Mouse (Mus musculus) fibroblast of lung, adult 2 months (primary cell): ENCODE measurements around the gene Rwdd2b.

Experiments used
- DNase-seq: peaks from one replicate; pipeline ENCODE4 v3.0.0-alpha.2; 2011; ENCODE audit warnings: low read depth

The Rwdd2b gene

GRCm38 (mm10) chr16:87420662-87421061 lies 19.7 kb downstream of the Rwdd2b start:
- DNase-seq: no peak

- DNase-seq: no peak
These were observed 35.4 kb downstream of the Rwdd2b start for GRCm38 (mm10) chr16:87405001-87405400.

DNA sequence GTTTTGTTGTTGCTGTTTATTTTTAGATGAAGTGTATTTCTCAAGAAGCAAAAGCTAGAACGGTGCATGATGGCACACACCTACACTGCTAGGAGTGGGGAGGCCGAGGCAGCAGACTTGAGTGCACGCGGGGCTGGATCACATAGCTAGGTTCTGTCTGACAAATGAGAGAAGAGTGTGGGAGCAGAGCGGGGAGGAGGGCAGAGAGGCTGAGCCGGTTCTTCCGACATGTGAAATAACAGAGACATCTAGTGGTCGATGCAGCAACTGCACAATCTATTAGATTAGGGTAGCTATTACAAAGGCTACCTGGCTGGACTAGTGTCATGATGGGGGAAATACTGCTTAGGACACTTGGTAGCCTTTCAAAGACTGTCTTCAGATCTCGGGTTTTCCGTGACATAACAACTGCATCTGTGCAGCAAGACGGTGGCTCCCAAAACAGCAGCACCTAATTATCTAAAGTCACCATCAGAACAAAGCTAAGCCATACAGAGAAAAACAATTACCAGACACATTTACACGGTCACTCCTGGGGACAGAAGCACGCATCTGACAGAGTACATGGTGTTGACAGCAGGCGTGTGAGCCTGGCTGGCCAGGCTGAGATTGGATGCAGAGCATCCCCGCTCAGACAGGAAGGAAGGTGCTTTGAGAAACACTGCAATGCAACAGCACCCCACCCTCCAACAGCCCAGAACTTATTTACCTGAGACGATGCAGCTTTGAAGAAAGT lies 46.4 kb downstream of the Rwdd2b start:
- peak; percentile 50 for DNase-seq

DNA sequence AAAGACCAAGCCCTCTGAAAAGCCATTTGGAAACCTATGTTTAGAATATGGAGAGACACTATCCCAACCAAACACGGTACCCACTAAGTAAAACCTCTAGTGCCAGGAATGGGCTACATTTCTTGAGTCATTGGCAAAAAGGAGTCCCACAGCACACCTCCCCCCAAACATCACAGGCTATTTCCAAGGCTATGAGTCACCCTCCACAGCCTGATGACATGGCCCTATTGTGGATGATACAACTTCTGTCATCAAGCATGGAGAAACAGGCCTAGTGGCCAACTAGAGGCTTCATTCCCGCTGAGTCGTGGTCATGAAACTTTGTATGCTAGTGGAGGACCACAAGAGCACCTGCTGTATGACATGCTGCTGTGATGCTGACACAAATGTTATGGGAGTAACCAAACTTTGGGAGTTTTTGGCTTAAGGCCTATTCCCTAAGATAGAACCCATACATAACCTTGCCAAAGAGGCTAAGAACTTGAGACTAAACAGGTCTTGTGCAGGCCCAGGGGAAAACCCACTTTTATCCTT lies 52.9 kb downstream of the Rwdd2b start:
- DNase-seq: peak; percentile 37

- no peak for DNase-seq
These were observed 56.0 kb downstream of the Rwdd2b start for GRCm38 (mm10) chr16:87384366-87384765.
